Mouse (Mus musculus) brain, embryonic 14.5 days (tissue): Measurements from ENCODE around the gene Rnf24.

Source experiments
- CTCF ChIP-seq: fragments of 200-500 bp; IDR thresholded peaks from 2 replicates; pipeline ENCODE4 v1.5.1; 2012; ENCODE audit warnings: inconsistent platforms, mild to moderate bottlenecking, moderate library complexity, borderline replicate concordance; ENCODE audit not compliant: insufficient read depth, insufficient read length; ENCODE audit errors: extremely low read depth
- POLR2A ChIP-seq: fragments of 200-500 bp; IDR thresholded peaks from 2 replicates; pipeline ENCODE4 v1.6.1; 2012; ENCODE audit warnings: mild to moderate bottlenecking, inconsistent platforms, borderline replicate concordance; ENCODE audit not compliant: poor library complexity, insufficient read depth, insufficient read length, severe bottlenecking; ENCODE audit errors: extremely low read depth

DNA sequence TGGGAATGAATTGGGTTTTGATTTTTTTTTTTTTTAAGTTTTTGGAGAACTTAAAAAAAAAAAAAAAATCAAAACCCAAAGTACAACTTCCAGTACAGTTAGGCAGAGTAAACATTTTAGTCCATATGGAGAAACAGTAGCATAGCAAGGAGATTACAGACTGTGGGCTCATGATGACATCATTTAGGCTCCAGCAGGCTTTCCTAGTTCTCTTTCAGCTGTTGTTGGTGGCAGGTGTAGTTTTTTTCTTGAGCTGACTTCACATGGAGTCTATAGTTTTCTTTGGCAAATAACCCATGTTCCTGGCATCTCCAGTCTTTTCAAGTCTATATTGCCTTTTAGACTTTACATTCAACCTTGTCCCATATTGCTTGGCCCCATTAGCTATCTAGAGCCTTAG, 62.0 kb downstream of the Rnf24 start:
- TF ChIP-seq CTCF = no peak
- TF ChIP-seq POLR2A = no peak
